Comparison of ENCODE assay signal across 8 mouse cellular contexts in the genomic region with DNA sequence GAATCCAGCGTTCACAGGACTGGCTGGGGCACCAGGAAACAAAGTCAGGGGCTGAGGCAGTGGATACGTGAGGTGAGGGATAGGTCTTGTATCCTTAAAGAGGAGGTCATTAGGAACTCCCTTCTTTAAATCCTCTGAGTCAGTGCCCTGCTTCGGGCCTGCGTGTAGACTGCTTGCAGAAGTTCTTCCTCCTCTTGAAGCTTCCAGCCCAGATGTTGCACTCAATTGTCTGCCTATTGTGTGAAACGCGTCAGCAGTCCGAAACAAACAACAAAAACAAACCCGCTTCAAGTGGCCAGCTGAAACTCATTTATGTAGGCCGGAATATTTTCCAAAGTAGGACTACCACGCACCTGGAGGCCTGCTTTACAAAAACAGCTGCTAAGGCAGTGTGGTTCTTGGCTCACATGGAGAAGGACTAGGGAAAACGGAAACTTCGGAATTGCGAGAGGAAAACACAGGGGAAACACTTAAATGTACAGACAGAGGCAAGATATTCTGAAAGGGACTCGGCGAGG. TPM values are rescaled to one million over a fixed set of nuclear protein-coding genes. Genes with fewer than 3 reads are reported as not detected.
DNase-seq lines count a peak whose midpoint lies in the region; ATAC-seq lines count a peak whose summit lies in the region.

No protein-coding gene starts in this region.

- H3K9me3 ChIP-seq in hindbrain, embryonic 11.5 days (ENCODE audit: control insufficient read depth, low read length) = no peaks in the 10 kb centered on the region

- peak overlapping the region; percentile 24 for H3K4me3 ChIP-seq in hindbrain, embryonic 11.5 days (ENCODE audit: low read depth, low read length)

- H3K27ac ChIP-seq in hindbrain, embryonic 11.5 days (ENCODE audit: low read depth, low read length) = peak overlapping the region; percentile 90

- H3K27me3 ChIP-seq in hindbrain, embryonic 11.5 days (ENCODE audit: control insufficient read depth, insufficient read depth, low read length) = no peaks in the 10 kb centered on the region

- H3K9ac ChIP-seq in hindbrain, embryonic 11.5 days (ENCODE audit: low read depth, low read length) = peak overlapping the region; percentile 41; the same call in 1 of the 2 replicates

- DNase-seq in gastrocnemius, postnatal 25 days = peak; percentile 19
- no peak for DNase-seq in gastrocnemius, adult 18-20 months (ENCODE audit: low spot score)
- no peak for DNase-seq in hindbrain, embryonic 11.5 days (ENCODE audit: low spot score)
- no peak for DNase-seq in urinary bladder, postnatal 4 days (ENCODE audit: low spot score in 2 of 2)
- DNase-seq in cerebellum, postnatal 14 days = no peak
- DNase-seq in cerebellum, adult 18-20 months = no peak

- no peaks in the 10 kb centered on the region for H3K36me3 ChIP-seq in hindbrain, embryonic 11.5 days (ENCODE audit: control insufficient read depth, insufficient read depth, low read length)

- peaks cover 8% of the 10 kb centered on the region; the same call in 1 of the 2 replicates for H3K4me1 ChIP-seq in hindbrain, embryonic 11.5 days (replicated peaks; ENCODE audit: control insufficient read depth, insufficient read depth, low read length)

- peak; percentile 13; the same call in 1 of the 2 replicates for ATAC-seq in common myeloid progenitor, adult 5-6 weeks (replicated peaks; ENCODE audit: low read depth, poor library complexity, severe bottlenecking)
- ATAC-seq in hindbrain, embryonic 11.5 days (ENCODE audit: low FRiP score) = peak; percentile 3; the same call in 1 of the 2 replicates
- 0 out of 2 replicates have a peak, but pooled peaks have one; percentile 18 for ATAC-seq in megakaryocyte-erythroid progenitor cell, adult 5-6 weeks (replicated peaks; ENCODE audit: low FRiP score, low TSS enrichment, poor library complexity, severe bottlenecking)

- WGBS in hindbrain, embryonic 11.5 days = 12% methylated on average over 15 of the region's 15 CpGs

- H3K4me2 ChIP-seq in hindbrain, embryonic 11.5 days (replicated peaks; ENCODE audit: low read depth, low read length) = peak overlapping the region; percentile 44

RNA-seq across cellular contexts. Expression of gene Dars, which starts 55.6 kb away (rescaled TPM):
- 10 to 100 TPM; 61.3 to 61.8 TPM for total RNA-seq in gastrocnemius, postnatal 25 days (2021)
- 10 to 100 TPM; 62.4 to 66.9 TPM for total RNA-seq in gastrocnemius, adult 18-20 months (2021)
- 292 TPM in 2 replicates for total RNA-seq in common myeloid progenitor, adult 5-6 weeks (2017)
- 151 and 159 TPM in 2 replicates for polyA plus RNA-seq in hindbrain, embryonic 11.5 days (2014; fragmentation: Nextera tagmentation; extraction: Ambion mirVana)
- 152 and 159 TPM in 2 replicates for total RNA-seq in megakaryocyte-erythroid progenitor cell, adult 5-6 weeks (2014; fragmentation: Nextera tagmentation)
- 306 and 352 TPM in 2 replicates for total RNA-seq in megakaryocyte-erythroid progenitor cell, adult 5-6 weeks (2017)
